Mouse (Mus musculus) adrenal gland, adult 10 weeks (tissue): ENCODE measurements around the gene Zfp710. TPM values are rescaled to one million over a fixed set of nuclear protein-coding genes. Genes with fewer than 3 reads are reported as not detected.

Source experiments
- polyA plus RNA-seq: library from polyadenylated mRNA; stranded (reverse); fragments of 350-450 nt; fragmentation: Illumina TruSeq; extraction: RNeasy Lipid Tissue Mini Kit (QIAGEN cat#74804); gene quantifications from one replicate; pipeline ENCODE4 v1.2.3, GENCODE M21; 2014; ENCODE audit warnings: low read depth, low replicate concordance

Zfp710 gene
- polyA plus RNA-seq, result 0.87 TPM

GRCm38 (mm10) chr7:80024521-80025390 is at the start of gene Zfp710:
Zfp710 (plus strand) TSS chr7:80024814.

GRCm38 (mm10) chr7:80115224-80115590 is 90.6 kb downstream of the Zfp710 start, which contains the start of gene Idh2:
Idh2 (minus strand) TSS chr7:80115392.

Other genes with a start within 250 kb of the Zfp710 start
- not detected for gene Mesp1, start 231.0 kb upstream of the Zfp710 start, polyA plus RNA-seq
- not detected for gene Mesp2, start 214.1 kb upstream of the Zfp710 start, polyA plus RNA-seq
- 3.0 TPM for gene Anpep, start 163.8 kb upstream of the Zfp710 start, polyA plus RNA-seq
- 36.9 TPM for gene Ap3s2, start 104.2 kb upstream of the Zfp710 start, polyA plus RNA-seq
- gene Arpin, start 89.5 kb upstream of the Zfp710 start, polyA plus RNA-seq, result 10.3 TPM
- gene Idh2, start 90.6 kb downstream of the Zfp710 start, polyA plus RNA-seq, result 7.8 TPM
- 2.3 TPM for gene Sema4b, start 162.0 kb downstream of the Zfp710 start, polyA plus RNA-seq
- 10.9 TPM for gene Cib1, start 208.0 kb downstream of the Zfp710 start, polyA plus RNA-seq
- gene Gdpgp1, start 208.1 kb downstream of the Zfp710 start, polyA plus RNA-seq, result 2.7 TPM
- gene Ttll13, start 221.6 kb downstream of the Zfp710 start, polyA plus RNA-seq, result 0.41 TPM
- gene Ngrn, start 236.4 kb downstream of the Zfp710 start, polyA plus RNA-seq, result 23.7 TPM
- gene Vps33b, start 244.8 kb downstream of the Zfp710 start, polyA plus RNA-seq, result 11.4 TPM